Mouse (Mus musculus) heart, postnatal 0 days (tissue): ENCODE measurements around the gene Schip1.

ENCODE experiments used
- CTCF ChIP-seq: IDR thresholded peaks from 2 replicates; pipeline ENCODE4 v1.5.1; 2016; ENCODE audit warnings: antibody characterized with exemption, control low read depth, low read depth
- EP300 ChIP-seq: IDR thresholded peaks from 2 replicates; pipeline ENCODE4 v1.6.1; 2016; ENCODE audit warnings: antibody characterized with exemption, low read depth

DNA sequence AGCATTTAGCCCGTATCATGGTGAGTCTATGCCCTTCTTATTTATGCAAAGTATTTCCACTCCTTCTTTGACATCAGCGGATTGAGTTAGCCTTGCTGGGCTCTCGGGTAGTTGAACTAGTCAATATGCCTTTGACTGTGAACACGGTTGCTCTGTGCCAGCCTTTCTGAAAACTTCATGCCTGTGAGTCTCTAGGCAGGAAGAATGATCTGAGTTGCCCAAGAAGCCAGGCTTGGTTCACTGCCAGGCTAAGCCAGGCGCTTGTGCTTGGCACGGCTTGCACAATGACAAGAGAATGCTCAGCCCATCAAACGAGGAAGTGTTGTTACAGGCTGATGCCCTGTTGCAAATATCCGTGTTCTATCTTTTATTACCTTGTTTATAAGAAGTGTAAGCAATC, 499.3 kb downstream of the Schip1 start:
- TF ChIP-seq CTCF (no peak), EP300 (no peak)
